In genomic region chr4:135108666-135109065, GRCm38 (mm10) we compare ENCODE assay signal across 23 mouse cellular contexts. TPM values are rescaled to one million over a fixed set of nuclear protein-coding genes. Genes with fewer than 3 reads are reported as not detected.
DNase-seq lines count a peak whose midpoint lies in the region; ATAC-seq lines count a peak whose summit lies in the region.
"Had no signal": no experiment of that assay in that cellular context is flagged by ENCODE, and none has a peak within 500 bp of the region (broad histone marks: within the 10 kb centered on the region; RNA-seq: fewer than 3 reads in every experiment).

No protein-coding gene starts in this region.

- 66% methylated on average over 3 of the region's 3 CpGs for WGBS in hindbrain, embryonic 12.5 days

- peaks cover 81% of the 10 kb centered on the region for H3K4me1 ChIP-seq in megakaryocyte, embryonic 14.5 days
- H3K4me1 ChIP-seq in hindbrain, embryonic 12.5 days, result no peaks in the 10 kb centered on the region
- H3K4me1 ChIP-seq: heart, embryonic 10.5 days; heart, embryonic 13.5 days; hindbrain, embryonic 15.5 days had no signal

- DNase-seq in T-cell, adult 2 months (ENCODE audit: low spot score), result peak; percentile 45
- peak; percentile 69 for DNase-seq in induced T-regulatory cell, adult 2 months (ENCODE audit: low read depth)
- no peak for DNase-seq in heart, adult 18-20 months
- no peak for DNase-seq in urinary bladder, postnatal 25 days (ENCODE audit: low spot score)
- DNase-seq: adrenal gland, postnatal 10 days; adrenal gland, postnatal 36 days; cerebellum, adult 18-20 months; cerebellum, adult 9-10 months; cerebellum, postnatal 14 days; forebrain, postnatal 0 days; gastrocnemius, adult 2 months; gastrocnemius, postnatal 14 days; heart, adult 11 months; heart, postnatal 14 days; heart, postnatal 4 days had no signal

- H3K27me3 ChIP-seq in megakaryocyte, embryonic 14.5 days (replicated peaks), result peaks cover 35% of the 10 kb centered on the region
- no peaks in the 10 kb centered on the region; the same call in 1 of the 2 replicates for H3K27me3 ChIP-seq in hindbrain, embryonic 12.5 days
- H3K27me3 ChIP-seq: hindbrain, embryonic 15.5 days had no signal

- H3K9ac ChIP-seq in hindbrain, embryonic 12.5 days, result no peak overlapping the region
- H3K9ac ChIP-seq: forebrain, postnatal 0 days; heart, embryonic 13.5 days; hindbrain, embryonic 15.5 days had no signal

- H3K36me3 ChIP-seq in megakaryocyte, embryonic 14.5 days (replicated peaks; ENCODE audit: low read length), result no peaks in the 10 kb centered on the region
- no peaks in the 10 kb centered on the region for H3K36me3 ChIP-seq in hindbrain, embryonic 12.5 days
- H3K36me3 ChIP-seq: heart, embryonic 10.5 days; heart, embryonic 13.5 days; hindbrain, embryonic 15.5 days had no signal

- peaks cover 9% of the 10 kb centered on the region; the same call in 1 of the 2 replicates for H3K9me3 ChIP-seq in megakaryocyte, embryonic 14.5 days
- H3K9me3 ChIP-seq in hindbrain, embryonic 12.5 days (replicated peaks), result 0 out of 2 replicates have a peak, but pooled peaks cover 7% of the 10 kb centered on the region

- H3K4me3 ChIP-seq in megakaryocyte, embryonic 14.5 days (replicated peaks), result peak overlapping the region; percentile 62
- H3K4me3 ChIP-seq in hindbrain, embryonic 12.5 days, result no peak overlapping the region
- H3K4me3 ChIP-seq: gastrocnemius, adult 2 months; heart, embryonic 10.5 days; heart, embryonic 13.5 days; hindbrain, embryonic 15.5 days had no signal

- no peak overlapping the region for H3K27ac ChIP-seq in hindbrain, embryonic 12.5 days
- H3K27ac ChIP-seq: gastrocnemius, adult 2 months; heart, embryonic 10.5 days; heart, embryonic 13.5 days; hindbrain, embryonic 15.5 days had no signal

- no peak for ATAC-seq in hindbrain, embryonic 12.5 days (ENCODE audit: low FRiP score)
- ATAC-seq: forebrain, embryonic 14.5 days; forebrain, postnatal 0 days; intestine, embryonic 16.5 days had no signal

- no peak overlapping the region for H3K4me2 ChIP-seq in hindbrain, embryonic 12.5 days (replicated peaks)
- H3K4me2 ChIP-seq: heart, embryonic 13.5 days; hindbrain, embryonic 15.5 days had no signal

RNA-seq across cellular contexts. Expression of gene Runx3, which starts 11.8 kb away (rescaled TPM):
- 128 and 414 TPM in 2 replicates for polyA plus RNA-seq in megakaryocyte, embryonic 14.5 days (2012; ENCODE audit: insufficient read depth, low replicate concordance)
- total RNA-seq in heart, adult 18-20 months (2021), result 1 to 10 TPM; 1.8 to 1.9 TPM
- polyA plus RNA-seq in hindbrain, embryonic 12.5 days (2016; fragmentation: Nextera tagmentation; extraction: Ambion mirVana), result 0.19 and 0.29 TPM in 2 replicates
- total RNA-seq: forebrain, postnatal 0 days had no signal
- polyA plus RNA-seq: forebrain, embryonic 14.5 days; forebrain, postnatal 0 days; frontal cortex, adult 2 months had no signal

Comparison
In these comparisons a context has a peak if more than half of its experiments do, and no peak if none do; other contexts are left out.
1. DNase-seq: peak in T-cell, adult 2 months (single experiment) and induced T-regulatory cell, adult 2 months (single experiment); none in heart, adult 18-20 months (0 of 2) and urinary bladder, postnatal 25 days (single experiment).
2. RNA of gene Runx3, which starts 11.8 kb away (polyA plus RNA-seq): 128 to 414 TPM in megakaryocyte, embryonic 14.5 days; 0.19 to 0.29 TPM in hindbrain, embryonic 12.5 days; every median in the first group is over 100 times any median in the second.